Mouse (Mus musculus) forebrain, postnatal 0 days (tissue): ENCODE data around the gene Thtpa. TPM values are rescaled to one million over a fixed set of nuclear protein-coding genes. Genes with fewer than 3 reads are reported as not detected.

Source experiments
- ATAC-seq: fragments of 200-750 bp; cut with Nextera tagmentation; 2 replicates; pipeline ENCODE4 v1.8.0; 2017; ENCODE audit warnings: mild to moderate bottlenecking, moderate library complexity
- DNase-seq: peaks from one replicate; pipeline ENCODE4 v3.0.0-alpha.2; 2015
- H3K27ac ChIP-seq: fragments of 300-500 bp; sonication (generic); 2 replicates; pipeline ENCODE4 v1.5.1; 2014; ENCODE audit warnings: low read depth, mild to moderate bottlenecking, antibody characterized with exemption, low read length, moderate library complexity, mixed read lengths
- H3K27me3 ChIP-seq: fragments of 300-500 bp; sonication (generic); 2 replicates; pipeline ENCODE4 v1.6.1; 2014; ENCODE audit warnings: mild to moderate bottlenecking, low read length, mixed read lengths; ENCODE audit not compliant: insufficient read depth
- H3K36me3 ChIP-seq: fragments of 300-500 bp; sonication (generic); 2 replicates; pipeline ENCODE4 v1.6.1; 2014; ENCODE audit warnings: mild to moderate bottlenecking, moderate library complexity; ENCODE audit not compliant: insufficient read depth
- H3K4me1 ChIP-seq: fragments of 300-500 bp; sonication (generic); 2 replicates; pipeline ENCODE4 v1.6.1; 2014; ENCODE audit warnings: antibody characterized with exemption; ENCODE audit not compliant: insufficient read depth
- H3K4me2 ChIP-seq: fragments of 300-500 bp; sonication (generic); 2 replicates; pipeline ENCODE4 v1.6.1; 2014; ENCODE audit warnings: low read depth, mild to moderate bottlenecking, moderate library complexity
- H3K4me3 ChIP-seq: fragments of 300-500 bp; sonication (generic); 2 replicates; pipeline ENCODE4 v1.5.1; 2014; ENCODE audit warnings: low read depth, low read length, mixed read lengths
- H3K9ac ChIP-seq: fragments of 300-500 bp; sonication (generic); 2 replicates; pipeline ENCODE4 v1.6.1; 2014; ENCODE audit warnings: mild to moderate bottlenecking
- H3K9me3 ChIP-seq: fragments of 300-500 bp; sonication (generic); 2 replicates; pipeline ENCODE4 v1.6.1; 2016; ENCODE audit warnings: low read length
- CTCF ChIP-seq: sonication (generic); IDR thresholded peaks from 2 replicates; pipeline ENCODE4 v1.5.1; 2016; ENCODE audit warnings: antibody characterized with exemption, control low read depth, low read depth
- WGBS: fragments of 180-500 bp; shearing (Covaris S2); extraction: QIAGEN DNeasy Blood & Tissue Kit; methylation state at CpG from one replicate; pipeline ENCODE4 v1.1.7; 2014; 5-methylcytosine and 5-hydroxymethylcytosine counted together
- polyA plus RNA-seq: library from polyadenylated mRNA; unstranded; fragments of >200 nt; fragmentation: Nextera tagmentation; extraction: Ambion mirVana; gene quantifications from 2 replicates; pipeline ENCODE4 v1.2.1, GENCODE M21; 2015
- total RNA-seq: library from RNA; depleted of rRNA; stranded (reverse); fragments of >200 nt; gene quantifications from 2 replicates; pipeline ENCODE4 v1.2.3, GENCODE M21; 2014

The Thtpa gene
- total and polyA plus RNA-seq, 2 experiments from 2014 or later = 47.2 to 49.0 TPM

GRCm38 (mm10) chr14:55055167-55055834 lies 39.3 kb upstream of the Thtpa start:
- Histone ChIP-seq H3K9me3 (no peaks in the 10 kb centered on the region), H3K4me2 (peak overlapping the region; percentile 60), H3K27ac (peak overlapping the region; percentile 98), H3K4me1 (peaks cover 54% of the 10 kb centered on the region), H3K9ac (peak overlapping the region; percentile 55), H3K36me3 (peaks cover 7% of the 10 kb centered on the region; the same call in 1 of the 2 replicates), H3K4me3 (peak overlapping the region; percentile 37), H3K27me3 (no peaks in the 10 kb centered on the region)
- peak; percentile 63 for TF ChIP-seq CTCF
- ATAC-seq (peak; percentile 36), DNase-seq (peak; percentile 95)
- 30% methylated on average over 11 of the region's 11 CpGs for WGBS

- WGBS = 95% methylated on average over 1 of the region's 1 CpGs
- no peaks in the 10 kb centered on the region for H3K9me3 ChIP-seq
- no peak for TF ChIP-seq CTCF
- DNase-seq (no peak), ATAC-seq (no peak)
- peak overlapping the region; percentile 14; the same call in 1 of the 2 replicates for H3K9ac ChIP-seq
- peaks cover 26% of the 10 kb centered on the region for H3K36me3 ChIP-seq
- no peaks in the 10 kb centered on the region for H3K27me3 ChIP-seq
- peak overlapping the region; percentile 60 for H3K4me2 ChIP-seq
- no peak overlapping the region; the same call in 1 of the 2 replicates for H3K27ac ChIP-seq
- no peak overlapping the region for H3K4me3 ChIP-seq
- peaks cover 70% of the 10 kb centered on the region for H3K4me1 ChIP-seq
Observed at GRCm38 (mm10) chr14:55059009-55059408, 35.6 kb upstream of the Thtpa start.

- no peak for TF ChIP-seq CTCF
- Histone ChIP-seq H3K4me3 (no peak overlapping the region), H3K4me1 (peaks cover 67% of the 10 kb centered on the region), H3K9ac (0 out of 2 replicates have a peak overlapping the region, but pooled peaks have one; percentile 1), H3K4me2 (peak overlapping the region; percentile 60), H3K27me3 (no peaks in the 10 kb centered on the region), H3K27ac (no peak overlapping the region), H3K36me3 (peaks cover 35% of the 10 kb centered on the region), H3K9me3 (no peaks in the 10 kb centered on the region)
- 25% methylated on average over 5 of the region's 5 CpGs for WGBS
- peak; percentile 26 for DNase-seq
- no peak for ATAC-seq
Observed at GRCm38 (mm10) chr14:55059931-55060330, 34.7 kb upstream of the Thtpa start.

- Histone ChIP-seq H3K9ac (no peak overlapping the region), H3K36me3 (peaks cover 53% of the 10 kb centered on the region), H3K27me3 (no peaks in the 10 kb centered on the region), H3K4me2 (peak overlapping the region; percentile 39), H3K9me3 (no peaks in the 10 kb centered on the region), H3K4me1 (peaks cover 52% of the 10 kb centered on the region), H3K4me3 (no peak overlapping the region), H3K27ac (peak overlapping the region; percentile 67; the same call in 1 of the 2 replicates)
- TF ChIP-seq CTCF = no peak
- DNase-seq (peak; percentile 3), ATAC-seq (no peak)
- 41% methylated on average over 7 of the region's 7 CpGs for WGBS
Observed at GRCm38 (mm10) chr14:55061845-55062244, 32.7 kb upstream of the Thtpa start.

- peak overlapping the region; percentile 39 for H3K4me2 ChIP-seq
- ATAC-seq = peak; percentile 69
- WGBS = 17% methylated on average over 17 of the region's 17 CpGs
- no peaks in the 10 kb centered on the region for H3K9me3 ChIP-seq
- no peaks in the 10 kb centered on the region for H3K27me3 ChIP-seq
- peaks cover 61% of the 10 kb centered on the region for H3K36me3 ChIP-seq
- H3K27ac ChIP-seq = peak overlapping the region; percentile 67
- peak overlapping the region; percentile 25 for H3K9ac ChIP-seq
- peaks cover 44% of the 10 kb centered on the region for H3K4me1 ChIP-seq
- TF ChIP-seq CTCF = 0 out of 2 replicates have a peak, but pooled peaks have one; percentile 6
- peak; percentile 58 for DNase-seq
- peak overlapping the region; percentile 3; the same call in 1 of the 2 replicates for H3K4me3 ChIP-seq
Observed at GRCm38 (mm10) chr14:55062626-55063025, 32.0 kb upstream of the Thtpa start.

GRCm38 (mm10) chr14:55063117-55063516 lies 31.5 kb upstream of the Thtpa start:
- Histone ChIP-seq H3K4me1 (peaks cover 39% of the 10 kb centered on the region), H3K4me3 (no peak overlapping the region), H3K27me3 (no peaks in the 10 kb centered on the region), H3K36me3 (peaks cover 65% of the 10 kb centered on the region), H3K4me2 (peak overlapping the region; percentile 39), H3K9ac (peak overlapping the region; percentile 25; the same call in 1 of the 2 replicates), H3K27ac (peak overlapping the region; percentile 67), H3K9me3 (no peaks in the 10 kb centered on the region)
- TF ChIP-seq CTCF = no peak
- WGBS = 76% methylated on average over 5 of the region's 5 CpGs
- ATAC-seq = no peak
- DNase-seq = no peak

- Histone ChIP-seq H3K9ac (no peak overlapping the region), H3K4me3 (no peak overlapping the region), H3K36me3 (peaks cover 71% of the 10 kb centered on the region), H3K27ac (peak overlapping the region; percentile 67; the same call in 1 of the 2 replicates), H3K9me3 (no peaks in the 10 kb centered on the region), H3K27me3 (no peaks in the 10 kb centered on the region), H3K4me2 (peak overlapping the region; percentile 2; the same call in 1 of the 2 replicates), H3K4me1 (peaks cover 32% of the 10 kb centered on the region)
- DNase-seq (no peak), ATAC-seq (no peak)
- TF ChIP-seq CTCF = no peak
- WGBS = 84% methylated on average over 22 of the region's 22 CpGs
Observed at GRCm38 (mm10) chr14:55063581-55064381, 30.8 kb upstream of the Thtpa start.
